Mouse (Mus musculus): ENCODE measurements around the gene Slc37a4. TPM values are rescaled to one million over a fixed set of nuclear protein-coding genes. Genes with fewer than 3 reads are reported as not detected.
"Not testable (repeated sequence)": the region's sequence is repeated elsewhere in the genome, so short reads cannot be mapped to it uniquely, and the experiment has no call there.

The Slc37a4 gene
- polyA plus RNA-seq, 1 experiment from 2014 or later, result 81.4 TPM

- 0 out of 2 replicates have a peak, but pooled peaks have one; percentile 18 for ATAC-seq (ENCODE audit: low read depth)
- H3K27ac ChIP-seq (ENCODE audit: low read length), result peak overlapping the region; percentile 72
- not testable (repeated sequence) for H3K4me1 ChIP-seq (ENCODE audit: control insufficient read depth, low read depth, low read length); H3K9me3 ChIP-seq (replicated peaks; ENCODE audit: control insufficient read depth, low read length); H3K27me3 ChIP-seq (ENCODE audit: control insufficient read depth, insufficient read depth, low read depth, low read length)
- H3K4me2 ChIP-seq (ENCODE audit: low read depth, low read length), result peak overlapping the region; percentile 78
- H3K9ac ChIP-seq (ENCODE audit: low read depth, low read length), result peak overlapping the region; percentile 27; the same call in 1 of the 2 replicates
- 44% methylated on average over 4 of the region's 4 CpGs for WGBS (ENCODE audit: insufficient replicate concordance)
- peaks cover 16% of the 10 kb centered on the region for H3K36me3 ChIP-seq (ENCODE audit: control insufficient read depth, insufficient read depth)
- peak overlapping the region; percentile 84 for H3K4me3 ChIP-seq (ENCODE audit: low read depth, low read length)
Measured at GRCm38 (mm10) chr9:44361931-44362330, 34.7 kb upstream of the Slc37a4 start.

- no peak for ATAC-seq (ENCODE audit: low read depth)
- Histone ChIP-seq H3K4me2 (ENCODE audit: low read depth, low read length) (no peak overlapping the region), H3K36me3 (ENCODE audit: control insufficient read depth, insufficient read depth) (peaks cover 1% of the 10 kb centered on the region), H3K27me3 (ENCODE audit: control insufficient read depth, insufficient read depth, low read depth, low read length) (no peaks in the 10 kb centered on the region), H3K4me1 (ENCODE audit: control insufficient read depth, low read depth, low read length) (peaks cover 7% of the 10 kb centered on the region), H3K27ac (ENCODE audit: low read length) (no peak overlapping the region), H3K4me3 (ENCODE audit: low read depth, low read length) (no peak overlapping the region), H3K9ac (ENCODE audit: low read depth, low read length) (no peak overlapping the region), H3K9me3 (replicated peaks; ENCODE audit: control insufficient read depth, low read length) (no peaks in the 10 kb centered on the region)
- 53% methylated on average over 3 of the region's 3 CpGs for WGBS (ENCODE audit: insufficient replicate concordance)
Measured at GRCm38 (mm10) chr9:44364480-44364879, 32.2 kb upstream of the Slc37a4 start.

- no peak overlapping the region for H3K4me2 ChIP-seq (ENCODE audit: low read depth, low read length)
- H3K27ac ChIP-seq (ENCODE audit: low read length), result no peak overlapping the region
- no peaks in the 10 kb centered on the region for H3K36me3 ChIP-seq (ENCODE audit: control insufficient read depth, insufficient read depth)
- H3K27me3 ChIP-seq (ENCODE audit: control insufficient read depth, insufficient read depth, low read depth, low read length), result no peaks in the 10 kb centered on the region
- no peak overlapping the region for H3K9ac ChIP-seq (ENCODE audit: low read depth, low read length)
- H3K4me1 ChIP-seq (ENCODE audit: control insufficient read depth, low read depth, low read length), result peaks cover 9% of the 10 kb centered on the region
- no peak for ATAC-seq (ENCODE audit: low read depth)
- no peak overlapping the region for H3K4me3 ChIP-seq (ENCODE audit: low read depth, low read length)
- H3K9me3 ChIP-seq (replicated peaks; ENCODE audit: control insufficient read depth, low read length), result no peaks in the 10 kb centered on the region
Measured at GRCm38 (mm10) chr9:44373386-44373785, 23.3 kb upstream of the Slc37a4 start.

DNA sequence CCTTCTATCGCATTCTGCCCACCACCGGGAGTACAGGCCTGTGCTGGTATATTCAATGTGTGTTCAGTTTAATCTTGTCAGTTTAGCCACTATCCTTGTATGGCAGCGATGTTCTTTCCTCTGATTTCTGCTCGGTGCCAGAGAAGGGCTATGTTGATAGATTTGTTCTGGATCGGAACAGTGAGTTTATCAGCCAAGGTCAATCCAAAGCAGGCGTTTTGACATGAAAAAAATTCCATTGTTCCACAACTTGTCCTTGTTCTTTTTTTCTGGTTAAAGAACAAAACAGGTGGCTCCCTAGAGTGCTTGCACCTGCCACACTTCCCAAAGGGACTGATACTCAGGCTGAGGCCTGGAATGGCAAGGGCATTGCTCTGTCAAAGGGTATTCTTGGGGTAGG lies 20.5 kb upstream of the Slc37a4 start:
- no peak for ATAC-seq (ENCODE audit: low read depth)
- H3K9ac ChIP-seq (ENCODE audit: low read depth, low read length), result no peak overlapping the region
- peaks cover 22% of the 10 kb centered on the region for H3K4me1 ChIP-seq (ENCODE audit: control insufficient read depth, low read depth, low read length)
- H3K9me3 ChIP-seq (replicated peaks; ENCODE audit: control insufficient read depth, low read length), result no peaks in the 10 kb centered on the region
- H3K27me3 ChIP-seq (ENCODE audit: control insufficient read depth, insufficient read depth, low read depth, low read length), result no peaks in the 10 kb centered on the region
- H3K36me3 ChIP-seq (ENCODE audit: control insufficient read depth, insufficient read depth), result no peaks in the 10 kb centered on the region
- WGBS (ENCODE audit: insufficient replicate concordance), result 80% methylated on average over 6 of the region's 6 CpGs
- no peak overlapping the region for H3K27ac ChIP-seq (ENCODE audit: low read length)
- no peak overlapping the region for H3K4me2 ChIP-seq (ENCODE audit: low read depth, low read length)
- no peak overlapping the region for H3K4me3 ChIP-seq (ENCODE audit: low read depth, low read length)

- H3K27me3 ChIP-seq (ENCODE audit: control insufficient read depth, insufficient read depth, low read depth, low read length); H3K9me3 ChIP-seq (replicated peaks; ENCODE audit: control insufficient read depth, low read length); H3K27ac ChIP-seq (ENCODE audit: low read length); ATAC-seq (ENCODE audit: low read depth); H3K36me3 ChIP-seq (ENCODE audit: control insufficient read depth, insufficient read depth); H3K9ac ChIP-seq (ENCODE audit: low read depth, low read length); H3K4me3 ChIP-seq (ENCODE audit: low read depth, low read length); H3K4me2 ChIP-seq (ENCODE audit: low read depth, low read length): not testable (repeated sequence)
- H3K4me1 ChIP-seq (ENCODE audit: control insufficient read depth, low read depth, low read length), result peaks cover 22% of the 10 kb centered on the region
- WGBS (ENCODE audit: insufficient replicate concordance), result 58% methylated on average over 2 of the region's 2 CpGs
Measured at GRCm38 (mm10) chr9:44377335-44377734, 19.3 kb upstream of the Slc37a4 start.

GRCm38 (mm10) chr9:44378153-44378730 lies 18.4 kb upstream of the Slc37a4 start:
- no peak for ATAC-seq (ENCODE audit: low read depth)
- 41% methylated on average over 5 of the region's 5 CpGs for WGBS (ENCODE audit: insufficient replicate concordance)
- Histone ChIP-seq H3K4me3 (ENCODE audit: low read depth, low read length) (peak overlapping the region; percentile 84), H3K9me3 (replicated peaks; ENCODE audit: control insufficient read depth, low read length) (no peaks in the 10 kb centered on the region), H3K9ac (ENCODE audit: low read depth, low read length) (peak overlapping the region; percentile 72), H3K27ac (ENCODE audit: low read length) (peak overlapping the region; percentile 82), H3K27me3 (ENCODE audit: control insufficient read depth, insufficient read depth, low read depth, low read length) (no peaks in the 10 kb centered on the region), H3K4me1 (ENCODE audit: control insufficient read depth, low read depth, low read length) (peaks cover 22% of the 10 kb centered on the region), H3K36me3 (ENCODE audit: control insufficient read depth, insufficient read depth) (peaks cover 11% of the 10 kb centered on the region), H3K4me2 (ENCODE audit: low read depth, low read length) (peak overlapping the region; percentile 90)

DNA sequence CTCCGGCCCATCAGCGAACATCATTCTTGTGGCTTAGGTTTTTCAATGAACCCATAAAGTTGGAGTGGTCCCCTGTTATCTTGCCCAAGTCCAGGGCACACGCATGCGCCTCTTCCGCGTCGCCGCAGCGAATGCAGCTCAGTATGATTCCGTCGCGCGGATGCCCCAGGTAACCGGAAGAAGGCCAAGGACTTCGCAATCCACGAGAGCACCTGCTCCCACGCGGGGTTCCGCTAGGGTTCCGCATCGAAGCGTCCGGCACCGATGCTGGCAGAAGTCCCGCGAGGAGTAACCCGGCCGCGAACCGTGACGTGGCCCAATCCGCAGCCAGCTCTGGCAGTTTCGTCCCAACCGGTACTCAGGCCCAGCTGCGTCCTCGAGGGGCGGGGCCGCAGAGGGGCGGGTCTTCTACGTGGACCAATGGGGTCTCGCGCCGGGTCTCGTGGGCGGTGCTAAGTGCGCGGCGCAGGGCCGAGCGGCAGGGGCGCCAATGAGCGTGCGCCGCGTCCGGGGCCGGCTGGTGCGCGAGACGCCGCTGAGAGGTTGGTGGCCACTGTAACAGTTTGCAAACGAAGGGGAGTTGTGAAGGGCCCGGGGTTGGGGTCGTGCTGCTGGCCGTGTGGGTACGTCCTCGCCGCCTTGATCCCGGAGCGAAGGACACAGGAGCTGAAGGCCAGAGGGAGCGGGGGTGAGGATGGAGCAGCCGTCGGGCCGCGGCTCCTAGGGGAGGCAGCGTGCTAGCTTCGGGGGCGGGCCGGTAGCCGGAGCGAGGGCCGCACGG lies 17.4 kb upstream of the Slc37a4 start, which contains the start of gene Hyou1:
Gene Hyou1, plus strand, starts transcription at position 437 of the 781 bp plus-strand sequence.
- Histone ChIP-seq H3K4me3 (ENCODE audit: low read depth, low read length) (peak within 1 kb of the TSS; percentile 84), H3K27ac (ENCODE audit: low read length) (peak within 1 kb of the TSS; percentile 82), H3K4me2 (ENCODE audit: low read depth, low read length) (peak within 1 kb of the TSS; percentile 95), H3K27me3 (ENCODE audit: control insufficient read depth, insufficient read depth, low read depth, low read length) (no peaks in the 10 kb centered on the region), H3K9ac (ENCODE audit: low read depth, low read length) (peak within 1 kb of the TSS; percentile 85), H3K4me1 (ENCODE audit: control insufficient read depth, low read depth, low read length) (peaks cover 19% of the 10 kb centered on the region), H3K9me3 (replicated peaks; ENCODE audit: control insufficient read depth, low read length) (no peaks in the 10 kb centered on the region), H3K36me3 (ENCODE audit: control insufficient read depth, insufficient read depth) (peaks cover 16% of the 10 kb centered on the region)
- ATAC-seq (ENCODE audit: low read depth), result peak; percentile 98
- whole genome bisulfite sequencing (ENCODE audit: insufficient replicate concordance), result under 1% methylated on average over 82 of the region's 83 CpGs

- 4% methylated on average over 15 of the region's 15 CpGs for WGBS (ENCODE audit: insufficient replicate concordance)
- H3K9ac ChIP-seq (ENCODE audit: low read depth, low read length), result peak overlapping the region; percentile 85
- H3K4me3 ChIP-seq (ENCODE audit: low read depth, low read length), result peak overlapping the region; percentile 84
- no peaks in the 10 kb centered on the region for H3K27me3 ChIP-seq (ENCODE audit: control insufficient read depth, insufficient read depth, low read depth, low read length)
- peaks cover 19% of the 10 kb centered on the region for H3K4me1 ChIP-seq (ENCODE audit: control insufficient read depth, low read depth, low read length)
- H3K27ac ChIP-seq (ENCODE audit: low read length), result peak overlapping the region; percentile 76
- no peaks in the 10 kb centered on the region for H3K9me3 ChIP-seq (replicated peaks; ENCODE audit: control insufficient read depth, low read length)
- peak; percentile 2; the same call in 1 of the 2 replicates for ATAC-seq (ENCODE audit: low read depth)
- peak overlapping the region; percentile 95 for H3K4me2 ChIP-seq (ENCODE audit: low read depth, low read length)
- H3K36me3 ChIP-seq (ENCODE audit: control insufficient read depth, insufficient read depth), result peaks cover 22% of the 10 kb centered on the region
Measured at GRCm38 (mm10) chr9:44379862-44380261, 16.8 kb upstream of the Slc37a4 start.

GRCm38 (mm10) chr9:44384596-44384995 lies 12.1 kb upstream of the Slc37a4 start:
- H3K4me1 ChIP-seq (ENCODE audit: control insufficient read depth, low read depth, low read length), result peaks cover 10% of the 10 kb centered on the region
- ATAC-seq (ENCODE audit: low read depth), result no peak
- no peak overlapping the region for H3K27ac ChIP-seq (ENCODE audit: low read length)
- H3K9me3 ChIP-seq (replicated peaks; ENCODE audit: control insufficient read depth, low read length), result no peaks in the 10 kb centered on the region
- H3K4me3 ChIP-seq (ENCODE audit: low read depth, low read length), result no peak overlapping the region
- no peak overlapping the region for H3K9ac ChIP-seq (ENCODE audit: low read depth, low read length)
- WGBS (ENCODE audit: insufficient replicate concordance), result 86% methylated on average over 13 of the region's 13 CpGs
- H3K27me3 ChIP-seq (ENCODE audit: control insufficient read depth, insufficient read depth, low read depth, low read length), result no peaks in the 10 kb centered on the region
- H3K4me2 ChIP-seq (ENCODE audit: low read depth, low read length), result no peak overlapping the region
- H3K36me3 ChIP-seq (ENCODE audit: control insufficient read depth, insufficient read depth), result peaks cover 53% of the 10 kb centered on the region

Data from liver, embryonic 16.5 days (tissue).